Mouse (Mus musculus): ENCODE measurements around the gene Rab3ip. TPM values are rescaled to one million over a fixed set of nuclear protein-coding genes. Genes with fewer than 3 reads are reported as not detected.

The Rab3ip gene
- polyA plus RNA-seq (2016; fragmentation: Nextera tagmentation; extraction: Ambion mirVana): 42.6 and 47.2 TPM in 2 replicates

DNA sequence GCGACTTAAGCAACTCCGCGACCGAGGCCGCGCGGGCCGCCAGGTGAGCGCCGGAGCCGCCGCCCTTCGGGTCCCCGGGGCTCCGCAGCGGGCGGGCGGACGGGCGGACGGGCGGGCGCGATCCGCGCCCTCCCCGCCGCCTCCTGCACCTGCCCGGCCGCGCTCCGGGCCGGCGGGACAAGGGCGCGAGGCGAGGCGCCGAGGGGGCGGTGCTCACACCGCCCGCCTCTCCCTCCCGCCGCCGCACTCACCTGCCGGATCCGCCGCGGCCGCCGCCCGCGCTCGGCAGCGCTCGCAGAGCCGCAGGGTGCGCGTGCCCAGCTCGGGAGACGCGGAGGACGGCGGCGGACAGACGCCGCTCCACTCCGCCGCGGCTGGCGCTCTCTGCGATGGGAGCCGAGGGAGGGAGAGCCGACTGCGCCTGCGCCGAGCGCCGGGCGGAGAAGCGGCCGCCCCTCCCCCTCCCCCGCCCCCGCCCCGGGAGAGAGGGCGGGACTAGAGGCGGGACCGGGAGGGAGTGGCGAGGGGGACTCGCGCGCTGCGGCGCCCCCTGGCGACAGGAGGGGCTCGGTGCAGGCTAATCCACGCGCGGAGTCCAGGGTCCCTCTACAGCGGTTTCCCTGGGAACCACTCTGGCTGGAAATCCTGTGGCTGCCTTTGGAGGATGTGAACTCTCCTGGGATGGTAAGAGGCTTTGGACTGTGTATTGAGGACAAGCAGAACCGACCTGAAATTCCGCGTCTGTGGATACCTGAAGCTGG lies at the start of gene Rab3ip:
Gene Rab3ip (minus strand): TSS at position 761 of the 761 bp plus-strand sequence.
- peak within 1 kb of the TSS; percentile 68 for H3K4me2 ChIP-seq
- no peaks in the 10 kb centered on the region for H3K27me3 ChIP-seq
- no peaks in the 10 kb centered on the region for H3K9me3 ChIP-seq
- WGBS: 1% methylated on average over 60 of the region's 103 CpGs
- ATAC-seq (ENCODE audit: low FRiP score): peak; percentile 94
- H3K4me1 ChIP-seq: peaks cover 18% of the 10 kb centered on the region
- no peaks in the 10 kb centered on the region for H3K36me3 ChIP-seq (replicated peaks)
- peak within 1 kb of the TSS; percentile 82 for H3K4me3 ChIP-seq (replicated peaks)
- peak within 1 kb of the TSS; percentile 95 for H3K27ac ChIP-seq
- peak within 1 kb of the TSS; percentile 86 for H3K9ac ChIP-seq

GRCm38 (mm10) chr10:116998716-116999455 lies 48.3 kb upstream of the Rab3ip start:
- WGBS: 88% methylated on average over 17 of the region's 17 CpGs
- Histone ChIP-seq H3K4me2 (no peak overlapping the region), H3K27me3 (no peaks in the 10 kb centered on the region), H3K9me3 (no peaks in the 10 kb centered on the region), H3K27ac (no peak overlapping the region), H3K4me3 (replicated peaks) (no peak overlapping the region), H3K4me1 (no peaks in the 10 kb centered on the region), H3K9ac (no peak overlapping the region), H3K36me3 (replicated peaks) (no peaks in the 10 kb centered on the region)
- no peak for ATAC-seq (ENCODE audit: low FRiP score)

GRCm38 (mm10) chr10:116996236-116996600 lies 45.6 kb upstream of the Rab3ip start:
- H3K4me2 ChIP-seq: no peak overlapping the region
- H3K4me1 ChIP-seq: no peaks in the 10 kb centered on the region
- 76% methylated on average over 6 of the region's 6 CpGs for WGBS
- H3K36me3 ChIP-seq (replicated peaks): no peaks in the 10 kb centered on the region
- no peaks in the 10 kb centered on the region for H3K9me3 ChIP-seq
- H3K9ac ChIP-seq: no peak overlapping the region
- ATAC-seq (ENCODE audit: low FRiP score): no peak
- no peak overlapping the region for H3K27ac ChIP-seq
- no peak overlapping the region for H3K4me3 ChIP-seq (replicated peaks)
- H3K27me3 ChIP-seq: peaks cover 3% of the 10 kb centered on the region; the same call in 1 of the 2 replicates

GRCm38 (mm10) chr10:116995584-116996235 lies 45.1 kb upstream of the Rab3ip start:
- Histone ChIP-seq H3K36me3 (replicated peaks) (no peaks in the 10 kb centered on the region), H3K9me3 (no peaks in the 10 kb centered on the region), H3K4me3 (replicated peaks) (no peak overlapping the region), H3K4me1 (no peaks in the 10 kb centered on the region), H3K27me3 (peaks cover 3% of the 10 kb centered on the region; the same call in 1 of the 2 replicates), H3K4me2 (no peak overlapping the region), H3K27ac (no peak overlapping the region), H3K9ac (no peak overlapping the region)
- 66% methylated on average over 6 of the region's 6 CpGs for WGBS
- ATAC-seq (ENCODE audit: low FRiP score): no peak

DNA sequence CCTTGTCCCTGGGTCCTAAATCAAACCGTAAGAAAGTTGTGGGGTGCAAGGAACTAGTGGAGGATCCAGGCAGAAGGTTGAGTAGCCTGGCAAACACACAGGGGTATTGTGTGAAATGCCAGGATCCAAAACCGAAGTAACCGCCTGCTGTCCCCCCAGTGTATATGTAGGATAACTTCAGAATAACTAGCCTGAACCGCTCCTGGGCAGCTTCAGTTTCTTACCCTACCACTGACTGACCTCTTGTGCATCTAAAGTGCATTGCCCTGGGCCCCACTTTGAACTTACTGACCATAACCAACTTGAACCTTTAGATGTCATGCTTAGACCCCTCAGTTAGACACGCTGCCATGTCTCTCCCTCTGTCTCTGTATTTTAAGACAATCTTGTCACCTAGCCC lies 44.6 kb upstream of the Rab3ip start:
- H3K4me1 ChIP-seq: no peaks in the 10 kb centered on the region
- no peak overlapping the region for H3K4me2 ChIP-seq
- no peak overlapping the region for H3K4me3 ChIP-seq (replicated peaks)
- peaks cover 3% of the 10 kb centered on the region; the same call in 1 of the 2 replicates for H3K27me3 ChIP-seq
- 89% methylated on average over 5 of the region's 5 CpGs for WGBS
- H3K9me3 ChIP-seq: no peaks in the 10 kb centered on the region
- no peaks in the 10 kb centered on the region for H3K36me3 ChIP-seq (replicated peaks)
- no peak overlapping the region for H3K27ac ChIP-seq
- ATAC-seq (ENCODE audit: low FRiP score): no peak
- no peak overlapping the region for H3K9ac ChIP-seq

GRCm38 (mm10) chr10:116993971-116994370 lies 43.4 kb upstream of the Rab3ip start:
- Histone ChIP-seq H3K4me1 (no peaks in the 10 kb centered on the region), H3K27ac (no peak overlapping the region), H3K9me3 (no peaks in the 10 kb centered on the region), H3K36me3 (replicated peaks) (no peaks in the 10 kb centered on the region), H3K4me2 (no peak overlapping the region), H3K27me3 (peaks cover 3% of the 10 kb centered on the region; the same call in 1 of the 2 replicates), H3K9ac (no peak overlapping the region), H3K4me3 (replicated peaks) (no peak overlapping the region)
- no peak for ATAC-seq (ENCODE audit: low FRiP score)
- WGBS: 90% methylated on average over 8 of the region's 8 CpGs

DNA sequence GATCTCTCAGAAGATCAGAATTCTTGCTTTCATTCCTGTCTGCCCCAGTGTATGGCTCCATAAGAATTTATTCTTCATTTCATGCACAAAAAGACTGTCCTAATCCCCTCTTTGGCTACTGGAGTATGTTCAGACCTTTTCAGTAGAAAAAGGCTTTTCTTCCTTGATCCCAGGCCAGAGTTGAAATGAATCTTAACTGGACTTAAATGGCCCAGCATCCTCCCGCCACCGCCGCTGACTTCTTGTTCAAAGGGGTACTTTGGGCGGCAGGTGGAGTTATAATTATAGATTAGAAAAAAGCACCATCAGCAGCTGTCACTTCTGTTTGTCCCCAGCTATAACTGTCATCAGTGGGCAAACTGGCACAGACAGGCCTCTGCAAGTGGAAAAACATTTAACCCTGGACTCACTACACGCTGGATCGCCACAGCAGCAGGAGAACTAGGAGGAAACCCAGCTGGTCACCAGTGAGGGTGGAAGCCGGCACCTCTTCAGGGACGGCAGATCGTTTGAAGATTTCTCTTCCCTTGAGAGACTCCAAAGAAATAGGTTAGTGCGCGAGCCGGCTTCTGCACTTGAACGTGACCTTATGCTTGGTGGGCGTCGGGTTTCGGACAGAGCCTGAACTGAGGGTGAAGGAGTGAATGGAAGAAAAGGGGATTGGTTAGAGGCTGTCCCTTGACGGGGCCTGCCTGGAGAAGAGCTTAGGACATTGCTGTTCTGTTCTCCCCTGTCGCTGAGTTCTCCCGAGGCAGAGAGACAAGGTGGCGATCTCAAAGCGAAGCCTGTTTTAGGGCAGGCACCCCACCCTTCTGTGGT lies 35.9 kb upstream of the Rab3ip start, which contains the start of gene Best3:
Gene Best3 (plus strand): TSS at position 51 of the 819 bp plus-strand sequence.
- Histone ChIP-seq H3K9me3 (no peaks in the 10 kb centered on the region), H3K27me3 (no peaks in the 10 kb centered on the region), H3K36me3 (replicated peaks) (no peaks in the 10 kb centered on the region), H3K4me1 (peaks cover 25% of the 10 kb centered on the region), H3K9ac (no peak within 1 kb of the TSS), H3K4me2 (peak within 1 kb of the TSS; percentile 1; the same call in 1 of the 2 replicates), H3K27ac (no peak within 1 kb of the TSS), H3K4me3 (replicated peaks) (no peak within 1 kb of the TSS)
- WGBS: 43% methylated on average over 21 of the region's 21 CpGs
- ATAC-seq (ENCODE audit: low FRiP score): no peak

DNA sequence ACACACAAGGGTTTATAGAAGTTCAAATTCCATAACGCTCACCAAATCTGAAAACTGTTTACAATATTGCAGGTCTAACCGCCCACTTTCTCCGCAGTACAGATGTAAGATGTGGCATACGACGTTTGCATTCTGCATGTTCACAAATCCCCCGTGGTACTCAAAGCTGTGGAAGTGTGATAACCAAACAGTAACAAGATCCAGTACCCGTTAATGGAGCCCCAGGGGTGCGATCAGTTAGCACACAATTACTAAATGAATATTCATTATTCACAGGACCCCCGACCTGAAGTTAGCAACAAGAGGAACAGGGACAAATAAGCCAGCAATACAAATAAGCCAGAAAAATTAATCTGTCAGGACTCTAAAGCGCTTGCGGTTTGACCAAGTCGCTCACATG lies 34.3 kb upstream of the Rab3ip start:
- Histone ChIP-seq H3K9ac (no peak overlapping the region), H3K4me2 (no peak overlapping the region), H3K36me3 (replicated peaks) (no peaks in the 10 kb centered on the region), H3K27me3 (no peaks in the 10 kb centered on the region), H3K4me1 (peaks cover 25% of the 10 kb centered on the region), H3K9me3 (no peaks in the 10 kb centered on the region), H3K27ac (no peak overlapping the region), H3K4me3 (replicated peaks) (no peak overlapping the region)
- no peak for ATAC-seq (ENCODE audit: low FRiP score)
- 62% methylated on average over 12 of the region's 12 CpGs for whole genome bisulfite sequencing

- WGBS: 74% methylated on average over 4 of the region's 4 CpGs
Observed at GRCm38 (mm10) chr10:116982526-116982925, 32.0 kb upstream of the Rab3ip start.

DNA sequence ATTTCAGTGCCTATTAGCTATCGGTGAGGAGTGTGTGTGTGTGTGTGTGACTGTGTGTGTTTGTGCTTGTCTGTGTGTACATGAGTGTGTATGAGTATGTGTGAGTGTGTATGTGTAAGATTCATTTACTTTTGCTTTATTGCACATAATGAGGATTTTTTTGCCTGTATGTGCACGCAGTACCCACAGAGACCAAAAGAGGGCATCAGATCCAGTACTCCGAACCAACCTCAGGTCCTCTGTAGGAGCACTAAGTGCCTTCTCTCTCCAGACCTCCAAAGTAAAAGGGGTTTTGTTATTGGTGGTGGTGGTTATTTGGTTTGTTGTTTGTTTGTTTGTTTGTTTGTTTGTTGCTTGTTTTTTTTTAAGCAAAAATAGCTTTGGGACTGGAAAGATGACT lies 30.3 kb upstream of the Rab3ip start:
- 73% methylated on average over 3 of the region's 3 CpGs for WGBS
- H3K36me3 ChIP-seq (replicated peaks): no peaks in the 10 kb centered on the region
- H3K27ac ChIP-seq: no peak overlapping the region
- no peak overlapping the region for H3K9ac ChIP-seq
- no peaks in the 10 kb centered on the region for H3K27me3 ChIP-seq
- ATAC-seq (ENCODE audit: low FRiP score): no peak
- H3K9me3 ChIP-seq: no peaks in the 10 kb centered on the region
- no peak overlapping the region for H3K4me3 ChIP-seq (replicated peaks)
- no peak overlapping the region for H3K4me2 ChIP-seq
- H3K4me1 ChIP-seq: peaks cover 5% of the 10 kb centered on the region; the same call in 1 of the 2 replicates

More at GRCm38 (mm10) chr10:116982526-116982925, 32.0 kb upstream of the Rab3ip start:
- Histone ChIP-seq H3K4me3 (replicated peaks) (no peak overlapping the region), H3K4me2 (no peak overlapping the region), H3K36me3 (replicated peaks) (no peaks in the 10 kb centered on the region), H3K27ac (no peak overlapping the region), H3K4me1 (peaks cover 21% of the 10 kb centered on the region), H3K27me3 (no peaks in the 10 kb centered on the region), H3K9me3 (no peaks in the 10 kb centered on the region), H3K9ac (no peak overlapping the region)
- ATAC-seq (ENCODE audit: low FRiP score): no peak

DNA sequence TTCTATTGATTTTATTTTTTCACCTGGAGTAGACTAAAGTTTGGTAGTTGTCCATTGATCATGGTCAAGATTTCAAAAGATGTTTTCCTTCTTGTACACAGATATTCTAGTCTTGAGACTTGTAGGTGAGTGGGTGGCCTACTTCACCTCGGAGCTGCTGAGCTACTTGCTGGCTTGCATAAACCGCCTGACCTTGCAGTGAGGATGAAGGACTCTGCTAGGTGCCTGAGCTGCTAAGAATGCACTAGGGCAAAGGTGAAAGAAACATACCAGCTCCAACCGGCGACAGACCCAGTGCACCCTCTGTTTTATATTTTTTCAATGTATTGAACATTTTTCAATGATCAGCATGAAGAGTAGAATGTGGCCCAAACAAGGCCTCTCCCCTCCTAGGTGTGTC lies 29.7 kb upstream of the Rab3ip start:
- Histone ChIP-seq H3K4me2 (no peak overlapping the region), H3K36me3 (replicated peaks) (no peaks in the 10 kb centered on the region), H3K4me1 (peaks cover 5% of the 10 kb centered on the region; the same call in 1 of the 2 replicates), H3K9ac (no peak overlapping the region), H3K27ac (no peak overlapping the region), H3K27me3 (no peaks in the 10 kb centered on the region), H3K9me3 (no peaks in the 10 kb centered on the region), H3K4me3 (replicated peaks) (no peak overlapping the region)
- ATAC-seq (ENCODE audit: low FRiP score): no peak
- WGBS: 85% methylated on average over 4 of the region's 4 CpGs

All from forebrain, embryonic 12.5 days (tissue).